19 mouse cellular contexts compared by ENCODE assay signal in the genomic region with DNA sequence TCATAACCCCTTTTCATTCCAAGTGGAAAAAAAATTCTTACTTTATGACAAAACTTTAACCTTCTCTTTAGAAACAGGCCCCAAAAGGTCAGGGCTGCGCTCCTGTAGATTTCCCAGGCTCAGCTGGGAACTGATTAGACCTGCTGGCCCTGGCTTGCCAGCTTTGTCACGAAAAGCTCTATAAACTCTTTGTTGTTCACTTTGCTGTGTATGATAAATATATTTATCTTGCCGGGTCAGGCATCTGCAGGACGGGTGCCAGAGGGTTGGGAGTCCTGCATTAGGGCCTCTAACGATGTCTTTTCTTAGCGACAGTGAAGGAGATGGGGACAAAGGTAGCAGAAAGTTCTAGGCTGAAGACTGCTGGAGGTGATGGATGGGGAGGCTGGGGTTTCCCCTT.
DNase-seq lines count a peak whose midpoint lies in the region; ATAC-seq lines count a peak whose summit lies in the region.
"Had no signal": no experiment of that assay in that cellular context is flagged by ENCODE, and none has a peak within 500 bp of the region (broad histone marks: within the 10 kb centered on the region; RNA-seq: fewer than 3 reads in every experiment).

No protein-coding gene starts in this region.

- H3K9ac ChIP-seq in liver, embryonic 16.5 days (ENCODE audit: low read depth, low read length), result peak overlapping the region; percentile 28; the same call in 1 of the 2 replicates
- no peak overlapping the region for H3K9ac ChIP-seq in forebrain, embryonic 13.5 days
- H3K9ac ChIP-seq: forebrain, embryonic 15.5 days; heart, embryonic 15.5 days; limb, embryonic 12.5 days; lung, embryonic 14.5 days had no signal

- peak overlapping the region; percentile 64 for H3K27ac ChIP-seq in liver, embryonic 16.5 days (ENCODE audit: low read length)
- H3K27ac ChIP-seq in forebrain, embryonic 13.5 days, result no peak overlapping the region
- H3K27ac ChIP-seq: heart, embryonic 15.5 days; hindbrain, postnatal 0 days; limb, embryonic 12.5 days; midbrain, embryonic 10.5 days had no signal

- peaks cover 24% of the 10 kb centered on the region for H3K4me1 ChIP-seq in liver, embryonic 16.5 days (ENCODE audit: control insufficient read depth, low read depth, low read length)
- H3K4me1 ChIP-seq in forebrain, embryonic 13.5 days, result peaks cover 32% of the 10 kb centered on the region
- H3K4me1 ChIP-seq: heart, embryonic 15.5 days had no signal

- peak; percentile 19 for DNase-seq in spleen, adult 12 weeks (ENCODE audit: low spot score)
- no peak for DNase-seq in spleen, adult 18-20 months
- DNase-seq in cerebellum, adult 11-12 months, result no peak
- no peak for DNase-seq in natural killer cell, adult 2 months (ENCODE audit: low spot score in 2 of 2)
- DNase-seq: cerebellum, adult 9-10 months; gastrocnemius, postnatal 36 days; kidney, adult 11 months; lung, embryonic 14.5 days; lung, postnatal 36 days; thymus, postnatal 4 days had no signal

- ATAC-seq in erythroid progenitor cell, adult 5-6 weeks (replicated peaks; ENCODE audit: low FRiP score, poor library complexity, severe bottlenecking), result peak; percentile 56
- peak; percentile 80 for ATAC-seq in liver, embryonic 16.5 days (ENCODE audit: low read depth)
- no peak for ATAC-seq in forebrain, embryonic 13.5 days
- ATAC-seq: forebrain, embryonic 15.5 days; hindbrain, postnatal 0 days had no signal

- H3K9me3 ChIP-seq in liver, embryonic 16.5 days (replicated peaks; ENCODE audit: control insufficient read depth, low read length), result no peaks in the 10 kb centered on the region
- no peaks in the 10 kb centered on the region for H3K9me3 ChIP-seq in forebrain, embryonic 13.5 days (replicated peaks)
- H3K9me3 ChIP-seq: forebrain, embryonic 15.5 days; heart, embryonic 15.5 days; limb, embryonic 12.5 days; midbrain, embryonic 10.5 days had no signal

- no peaks in the 10 kb centered on the region; the same call in 1 of the 2 replicates for H3K27me3 ChIP-seq in liver, embryonic 16.5 days (ENCODE audit: control insufficient read depth, insufficient read depth, low read depth, low read length)
- peaks cover 24% of the 10 kb centered on the region for H3K27me3 ChIP-seq in forebrain, embryonic 13.5 days
- H3K27me3 ChIP-seq: forebrain, embryonic 15.5 days; heart, embryonic 15.5 days had no signal

- H3K4me3 ChIP-seq in liver, embryonic 16.5 days (ENCODE audit: low read depth, low read length), result no peak overlapping the region
- H3K4me3 ChIP-seq in forebrain, embryonic 13.5 days, result no peak overlapping the region
- H3K4me3 ChIP-seq: erythroblast, embryonic 14.5 days; forebrain, embryonic 15.5 days; heart, embryonic 15.5 days; limb, embryonic 12.5 days; midbrain, embryonic 10.5 days had no signal

- WGBS in liver, embryonic 16.5 days (ENCODE audit: insufficient replicate concordance), result 12% methylated on average over 6 of the region's 6 CpGs
- 47% methylated on average over 6 of the region's 6 CpGs for WGBS in forebrain, embryonic 13.5 days

- H3K4me2 ChIP-seq in liver, embryonic 16.5 days (ENCODE audit: low read depth, low read length), result peak overlapping the region; percentile 26; the same call in 1 of the 2 replicates
- H3K4me2 ChIP-seq in forebrain, embryonic 13.5 days, result no peak overlapping the region
- H3K4me2 ChIP-seq: forebrain, embryonic 15.5 days; heart, embryonic 15.5 days; limb, embryonic 12.5 days; lung, embryonic 14.5 days had no signal

- no peaks in the 10 kb centered on the region for H3K36me3 ChIP-seq in liver, embryonic 16.5 days (ENCODE audit: control insufficient read depth, insufficient read depth)
- H3K36me3 ChIP-seq in forebrain, embryonic 13.5 days (ENCODE audit: poor library complexity, severe bottlenecking), result no peaks in the 10 kb centered on the region
- H3K36me3 ChIP-seq: forebrain, embryonic 15.5 days; heart, embryonic 15.5 days; limb, embryonic 12.5 days; midbrain, embryonic 10.5 days had no signal
